Mouse (Mus musculus): ENCODE measurements around the gene Sema6b.

The Sema6b gene

DNA sequence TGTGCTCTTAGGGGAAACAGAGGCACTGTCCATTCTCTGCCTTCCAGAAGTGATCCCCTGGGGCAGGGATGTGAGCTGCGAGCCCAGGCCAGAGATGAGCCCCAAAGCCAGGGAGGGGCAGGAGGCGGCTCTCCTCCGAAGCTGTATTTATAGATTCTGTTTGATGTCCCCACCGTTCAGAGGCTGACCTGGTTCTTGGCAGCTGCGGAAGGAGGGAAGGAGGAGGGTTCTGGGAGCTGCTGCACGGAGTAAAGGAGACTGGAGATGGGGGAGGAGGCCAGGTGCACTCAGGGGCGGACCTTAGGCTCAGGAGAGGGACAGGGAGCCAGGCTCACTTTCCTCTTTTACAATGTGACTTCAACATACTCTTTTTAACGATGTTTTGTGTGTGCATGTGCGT is 6.0 kb upstream of the Sema6b start:
- no peak for DNase-seq (ENCODE audit: low spot score)

DNA sequence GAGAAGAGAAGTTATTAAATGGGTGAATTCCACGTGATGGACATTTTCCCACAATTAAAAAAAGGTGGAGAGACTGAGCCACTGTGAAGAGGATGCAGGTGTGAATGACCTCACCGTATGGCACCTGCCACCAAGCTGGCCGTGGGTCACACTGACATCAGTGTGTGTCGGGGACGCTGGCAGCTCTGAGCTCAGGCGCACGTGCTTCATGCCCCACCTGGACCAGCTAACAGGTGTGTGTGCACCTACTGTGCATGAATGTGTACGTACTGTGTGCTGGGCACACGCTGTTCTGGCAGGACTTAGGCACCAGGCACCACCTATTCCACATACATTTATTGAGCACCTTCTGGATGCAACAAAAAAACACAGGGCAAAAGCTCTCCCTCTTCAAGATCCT is 4.4 kb upstream of the Sema6b start:
- DNase-seq (ENCODE audit: low spot score), result no peak

DNA sequence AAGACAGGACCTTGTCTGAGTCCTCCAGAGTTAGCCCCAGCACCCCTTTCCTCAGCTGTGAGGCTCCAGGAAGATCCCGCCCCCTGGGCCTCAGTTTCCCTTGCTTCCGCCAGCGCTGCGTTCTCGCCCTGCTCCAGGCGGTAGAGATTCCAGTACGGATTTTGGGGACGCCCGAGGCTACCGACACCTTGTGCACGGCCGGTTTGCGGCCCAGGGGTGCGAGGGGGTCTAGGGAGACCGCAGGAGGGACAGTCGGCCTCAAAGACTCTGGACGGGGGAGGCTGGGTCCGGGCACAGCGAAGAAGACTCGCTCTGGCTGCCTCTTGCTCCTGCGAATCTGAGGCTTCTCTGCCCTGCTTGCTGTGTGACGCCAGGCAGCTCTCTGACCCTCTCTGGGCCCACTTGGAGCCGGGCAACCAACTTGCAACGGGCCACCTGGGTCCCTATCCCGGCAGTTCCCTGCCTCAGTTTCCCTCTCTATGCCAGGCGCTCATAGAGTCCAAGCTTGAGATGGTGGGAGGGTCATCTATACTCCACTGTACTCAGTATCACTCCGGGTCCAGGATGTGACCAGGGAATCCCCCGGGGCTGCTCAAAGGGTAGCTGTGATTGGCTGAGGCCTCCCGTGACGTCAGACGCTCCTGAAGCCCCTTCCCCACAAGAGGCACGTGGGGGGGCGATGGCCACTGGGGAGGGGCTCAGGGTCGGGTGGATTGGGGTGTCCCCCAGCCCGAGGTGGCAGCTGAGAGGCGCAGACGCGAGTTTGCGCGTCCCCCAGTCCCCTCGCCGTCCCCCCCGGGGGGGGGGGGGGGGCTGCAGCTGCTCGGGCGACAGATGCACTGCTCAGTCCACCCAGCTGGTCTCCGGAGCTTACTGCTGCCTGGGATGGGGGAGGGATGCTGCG is 1.8 kb upstream of the Sema6b start:
- peak; percentile 49 for DNase-seq (ENCODE audit: low spot score)

DNA sequence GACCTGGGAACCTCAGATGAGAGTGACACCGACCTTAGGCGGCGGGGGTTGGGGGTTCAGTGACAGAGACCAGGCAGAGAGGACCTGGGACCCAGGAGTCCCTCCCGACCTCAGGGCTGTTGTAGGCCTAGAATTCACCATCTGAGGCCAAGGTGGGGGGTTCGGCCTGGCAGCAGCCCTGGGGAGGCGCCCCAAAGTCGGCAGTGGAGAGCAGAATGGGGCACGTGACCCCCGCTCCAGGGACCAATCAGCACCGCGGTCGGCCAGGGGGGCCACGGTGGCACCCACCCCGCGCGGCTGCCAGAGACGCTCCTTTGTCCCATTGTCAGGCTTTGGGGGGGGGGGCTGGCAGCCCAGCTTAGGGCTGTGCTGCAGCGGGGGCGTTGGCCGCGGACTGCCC is 788 bp downstream of the Sema6b start:
- no peak for DNase-seq (ENCODE audit: low spot score)

DNA sequence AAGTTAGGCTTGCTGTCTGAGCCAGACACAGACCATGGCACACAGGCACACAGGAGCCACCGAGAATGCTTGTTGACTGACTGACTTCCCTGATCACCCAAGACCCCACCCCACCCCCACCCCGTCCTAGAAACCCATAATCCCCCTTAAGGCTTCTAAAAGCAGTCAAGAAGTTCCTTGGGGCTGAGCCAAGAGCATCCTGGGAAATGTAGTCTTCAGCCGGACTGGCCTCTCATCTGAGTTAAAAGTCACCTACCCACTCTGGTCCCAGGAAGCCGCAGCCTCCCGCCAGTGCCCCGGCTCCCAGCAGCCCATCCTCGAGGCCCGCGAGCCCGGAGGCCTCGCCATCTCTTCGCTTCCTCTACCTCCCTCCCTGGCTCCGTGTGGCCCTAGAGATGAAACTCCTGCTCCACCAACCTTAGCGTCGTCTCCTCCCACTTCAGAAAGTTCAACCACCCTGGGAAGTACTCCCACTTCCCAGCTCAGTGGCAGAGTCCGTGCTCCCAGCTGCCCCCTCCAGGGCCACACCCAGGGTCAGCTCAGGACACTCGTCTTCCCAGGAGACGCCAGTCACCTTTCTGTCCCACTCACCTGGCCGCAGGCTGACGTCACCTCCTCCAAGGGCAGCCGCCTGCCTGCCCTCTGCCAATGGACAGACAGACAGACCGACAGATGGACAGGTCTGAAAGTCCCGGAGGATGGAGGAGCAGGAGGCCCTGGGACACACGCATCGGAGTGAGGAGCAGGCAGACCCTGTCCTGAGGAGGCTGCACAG is 2.1 kb downstream of the Sema6b start:
- no peak for DNase-seq (ENCODE audit: low spot score)

DNA sequence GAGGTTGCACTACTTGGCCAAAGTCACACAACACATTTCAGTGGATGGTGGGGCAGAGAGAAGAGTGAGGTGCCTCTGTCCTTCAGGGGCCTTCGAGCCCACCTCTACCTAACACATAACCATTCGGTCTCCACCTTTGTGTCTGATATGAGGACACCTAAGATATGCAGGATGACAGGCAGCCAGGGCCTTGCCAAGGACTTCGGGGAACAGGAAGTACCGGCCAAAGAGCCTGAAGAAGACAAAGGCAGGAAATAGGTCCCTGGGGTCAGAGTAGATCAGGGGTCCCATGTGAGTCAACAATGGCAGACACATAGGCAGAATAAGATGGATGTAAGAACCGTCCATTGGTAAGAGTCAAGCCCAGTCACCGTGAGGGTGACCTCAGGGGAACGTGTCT is 3.6 kb downstream of the Sema6b start:
- DNase-seq (ENCODE audit: low spot score), result no peak

DNA sequence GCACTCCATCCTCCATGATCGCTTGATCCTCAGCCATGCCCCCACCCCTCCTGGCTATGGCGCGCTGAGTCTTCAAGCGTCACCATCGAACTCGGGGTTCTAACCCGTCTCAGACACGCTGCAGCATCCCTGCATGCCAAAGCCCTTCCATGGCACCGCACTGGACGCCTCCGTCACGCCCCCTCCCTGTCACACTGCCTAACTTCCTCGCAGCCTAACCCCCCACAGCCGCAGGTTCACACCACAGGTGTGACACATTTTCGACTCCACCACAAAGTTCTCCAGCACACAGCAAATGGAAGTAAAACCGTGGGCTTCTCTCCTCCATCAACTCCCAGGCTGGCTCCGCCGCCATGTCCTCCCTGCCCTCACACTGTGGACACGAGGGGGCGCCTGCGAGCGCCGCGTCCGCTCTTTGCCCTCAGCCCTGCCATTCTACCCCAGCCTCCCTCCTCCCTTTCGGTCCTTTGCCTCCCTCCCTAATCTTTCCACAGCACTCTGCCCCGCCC is 5.6 kb downstream of the Sema6b start:
- DNase-seq (ENCODE audit: low spot score), result peak; percentile 48

DNA sequence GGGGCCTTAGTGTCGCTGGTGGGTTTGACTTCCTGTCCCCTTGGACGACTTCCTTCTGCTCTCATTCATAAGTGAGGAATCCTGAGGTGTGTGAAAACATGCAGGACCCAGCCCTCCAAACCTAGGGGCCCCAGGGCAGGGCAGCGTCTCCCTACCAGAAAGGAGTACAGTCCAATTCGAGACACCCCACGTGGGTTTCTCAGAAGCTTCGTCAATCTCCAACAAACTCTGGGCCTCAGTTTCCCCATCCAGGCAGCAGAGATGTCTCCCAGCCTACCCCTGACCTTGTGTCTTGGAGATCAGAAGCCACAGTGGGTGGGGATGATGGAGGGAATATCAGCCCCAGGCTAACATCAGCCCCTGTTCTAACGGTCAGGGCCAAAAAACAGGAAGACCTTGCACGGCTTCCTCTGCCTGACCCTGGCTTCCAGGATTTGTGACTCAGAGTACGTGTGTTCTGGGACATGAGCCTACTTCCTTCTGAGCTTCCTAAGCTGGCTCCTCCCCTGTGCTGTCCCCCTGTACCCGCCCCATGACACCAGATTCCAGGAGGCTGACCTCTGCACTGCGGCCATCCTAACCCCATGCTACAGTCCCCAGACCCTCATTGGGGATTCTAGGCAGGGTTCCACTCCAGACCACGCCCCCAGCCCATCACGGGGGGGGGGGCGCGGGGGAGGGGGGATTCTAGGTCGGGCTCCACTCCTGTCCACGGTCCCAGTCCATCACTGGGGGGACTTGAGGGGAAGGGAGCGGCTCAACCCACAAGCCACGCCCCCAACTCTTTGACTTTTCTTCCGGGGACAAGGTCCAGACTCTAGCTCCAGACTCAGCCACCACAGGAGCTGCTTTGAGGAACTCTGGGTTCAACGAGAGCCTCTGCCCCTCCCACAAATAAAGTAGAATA is 6.4 kb downstream of the Sema6b start:
- no peak for DNase-seq (ENCODE audit: low spot score)

DNA sequence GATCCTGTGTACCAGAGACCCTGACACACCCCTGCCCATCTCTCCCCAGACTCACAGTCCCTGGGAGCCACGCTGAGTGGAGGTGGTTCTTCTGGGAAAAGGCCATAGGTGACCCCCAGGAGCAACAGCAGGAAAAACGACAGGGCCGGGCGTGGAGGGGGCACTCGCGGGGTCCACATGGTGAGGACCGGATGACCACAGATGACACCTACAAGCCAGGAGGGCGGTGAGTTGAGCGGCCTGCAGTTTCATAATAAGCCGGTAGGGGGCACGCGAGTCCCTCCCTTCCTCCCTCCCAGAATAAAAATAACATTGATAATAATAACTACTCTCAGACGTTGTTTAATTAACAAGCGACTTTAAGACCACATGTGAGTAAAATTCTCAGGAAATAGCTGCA is 7.5 kb downstream of the Sema6b start:
- no peak for DNase-seq (ENCODE audit: low spot score)

DNA sequence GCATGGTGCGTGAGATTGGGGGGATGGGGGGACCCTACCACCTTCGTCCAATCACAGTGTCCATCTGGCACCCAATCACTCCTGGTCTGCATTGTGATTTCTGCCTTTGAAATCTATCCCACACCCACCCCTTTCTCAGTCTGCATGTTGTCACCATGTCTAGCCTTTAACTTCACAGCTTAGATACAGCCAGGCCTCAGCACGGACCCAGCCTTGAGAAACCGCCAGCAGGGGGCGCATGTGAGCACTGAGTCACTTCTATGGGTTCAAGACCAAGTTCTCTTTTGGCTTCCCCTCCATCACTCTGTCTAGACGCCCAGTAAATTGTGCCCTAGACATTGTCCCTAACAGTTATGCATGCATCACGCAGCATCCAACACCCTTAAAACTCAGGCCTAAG is 8.3 kb downstream of the Sema6b start:
- DNase-seq (ENCODE audit: low spot score), result peak; percentile 56

DNA sequence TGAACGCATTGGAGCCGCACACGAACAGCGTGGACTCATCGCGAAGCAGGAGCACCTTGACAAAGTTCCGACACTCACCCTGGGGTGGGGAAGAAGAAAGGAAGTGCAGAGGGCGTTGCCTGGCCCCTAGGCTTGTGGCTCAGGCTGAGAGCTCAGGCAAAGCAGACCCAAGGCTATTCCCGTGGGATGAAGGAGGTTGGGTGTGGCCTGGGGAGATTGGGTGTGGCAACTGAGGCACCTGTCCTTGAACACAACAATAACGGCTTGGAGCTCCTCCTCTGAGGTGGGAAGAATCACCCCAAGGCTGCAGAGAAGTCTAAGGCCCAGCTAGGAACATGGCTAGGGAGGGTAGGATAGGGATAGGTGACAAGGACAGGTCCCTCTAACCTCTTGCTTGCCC is 9.0 kb downstream of the Sema6b start:
- no peak for DNase-seq (ENCODE audit: low spot score)

DNA sequence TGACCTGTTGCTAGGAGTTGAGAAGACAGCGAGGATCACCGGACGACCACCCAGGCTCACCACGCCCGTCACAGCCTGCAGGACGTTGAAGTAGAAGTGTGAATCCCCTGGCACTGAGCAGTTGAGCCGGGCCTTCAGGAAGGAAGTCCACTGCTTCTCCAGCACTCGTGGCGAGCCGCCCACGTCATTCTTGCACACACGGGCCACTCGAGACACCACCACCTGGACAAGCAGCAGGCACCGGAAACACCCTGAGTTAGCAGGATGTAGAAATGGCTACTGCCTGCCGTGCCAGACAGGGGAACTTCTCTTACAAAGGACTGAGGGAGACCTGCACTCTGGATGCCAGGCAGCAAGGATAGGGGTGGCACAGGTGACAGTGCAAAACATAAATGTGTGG is 11.9 kb downstream of the Sema6b start:
- DNase-seq (ENCODE audit: low spot score), result no peak

DNA sequence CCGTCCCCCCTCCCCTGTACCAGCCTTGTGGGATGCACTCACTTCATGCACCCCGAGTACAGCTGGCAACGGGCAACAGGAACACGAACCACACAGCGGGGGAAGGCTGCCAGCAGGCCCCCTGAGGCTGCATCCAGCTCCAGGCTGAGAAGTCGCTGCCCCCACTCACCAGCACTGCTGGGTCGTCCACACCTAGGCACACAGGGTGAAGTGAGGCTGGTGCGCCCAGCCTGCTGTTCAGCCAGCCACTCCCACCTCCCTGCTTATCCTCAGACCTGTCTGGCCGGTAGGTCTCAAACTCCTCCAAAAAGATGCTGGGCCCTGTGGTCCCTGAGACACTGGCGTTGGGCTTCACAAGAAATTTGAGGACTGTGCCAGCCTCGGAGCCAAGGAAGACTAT is 14.0 kb downstream of the Sema6b start:
- no peak for DNase-seq (ENCODE audit: low spot score)

DNA sequence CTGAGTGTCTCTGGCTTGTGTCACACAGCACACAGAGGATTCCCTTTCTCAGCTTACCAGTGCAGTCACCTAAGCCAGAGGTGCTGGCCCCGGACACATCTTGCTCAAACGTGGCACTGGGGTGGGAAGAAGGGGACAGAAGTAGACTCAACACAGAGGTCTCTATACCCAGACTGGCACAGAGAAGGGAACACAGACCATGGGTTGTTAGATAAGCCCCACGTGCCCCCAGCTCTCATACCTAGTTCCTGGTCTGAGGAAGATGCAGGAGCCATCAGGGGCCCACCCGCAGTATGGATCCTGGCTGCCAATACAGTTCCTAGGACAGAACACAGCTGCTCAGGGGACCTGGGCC is 14.9 kb downstream of the Sema6b start:
- DNase-seq (ENCODE audit: low spot score), result no peak

DNA sequence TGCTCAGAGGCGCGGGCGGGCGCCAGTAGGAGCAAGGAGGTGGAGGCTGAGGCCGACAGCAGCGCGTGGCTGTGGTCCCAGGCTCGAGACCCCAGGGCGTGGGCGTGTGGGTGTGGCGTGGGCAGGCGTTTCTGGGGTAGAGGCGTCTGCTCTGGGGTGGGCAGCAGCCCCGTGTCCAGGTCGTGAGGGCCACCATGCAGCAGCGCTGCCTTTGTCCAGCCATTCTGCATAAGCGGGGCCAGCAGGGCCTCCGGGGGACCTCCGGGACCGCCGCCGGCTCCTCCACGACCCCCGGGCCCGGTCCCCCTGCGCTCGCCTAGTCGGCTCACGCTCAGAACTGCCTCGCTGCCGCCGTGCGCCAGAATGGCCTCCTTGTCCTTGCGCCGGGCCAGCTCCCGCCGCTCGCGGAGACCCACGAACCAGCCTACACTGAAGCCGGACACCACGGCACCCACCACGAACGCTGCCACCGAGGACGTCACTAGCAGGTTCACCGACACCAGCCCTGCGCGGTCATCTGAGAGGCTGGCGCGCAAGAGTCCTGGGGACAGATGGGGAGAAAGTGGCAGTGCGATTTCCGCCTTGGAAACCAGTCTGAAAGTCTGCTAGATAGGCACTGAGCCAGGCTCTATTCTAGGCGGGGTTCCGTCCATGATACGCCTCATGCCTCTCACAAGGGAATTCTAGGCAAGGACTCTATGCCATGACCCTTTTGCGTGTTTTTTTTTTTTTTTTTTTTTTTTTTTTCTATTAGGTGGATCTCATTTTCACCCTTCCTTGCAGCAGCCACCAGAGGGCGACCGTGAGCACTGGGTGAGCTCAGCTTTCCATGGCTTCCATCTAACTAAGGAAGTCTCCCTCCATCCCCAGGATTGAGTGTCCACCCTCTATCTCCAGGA is 15.5 kb downstream of the Sema6b start:
- DNase-seq (ENCODE audit: low spot score), result no peak

DNA sequence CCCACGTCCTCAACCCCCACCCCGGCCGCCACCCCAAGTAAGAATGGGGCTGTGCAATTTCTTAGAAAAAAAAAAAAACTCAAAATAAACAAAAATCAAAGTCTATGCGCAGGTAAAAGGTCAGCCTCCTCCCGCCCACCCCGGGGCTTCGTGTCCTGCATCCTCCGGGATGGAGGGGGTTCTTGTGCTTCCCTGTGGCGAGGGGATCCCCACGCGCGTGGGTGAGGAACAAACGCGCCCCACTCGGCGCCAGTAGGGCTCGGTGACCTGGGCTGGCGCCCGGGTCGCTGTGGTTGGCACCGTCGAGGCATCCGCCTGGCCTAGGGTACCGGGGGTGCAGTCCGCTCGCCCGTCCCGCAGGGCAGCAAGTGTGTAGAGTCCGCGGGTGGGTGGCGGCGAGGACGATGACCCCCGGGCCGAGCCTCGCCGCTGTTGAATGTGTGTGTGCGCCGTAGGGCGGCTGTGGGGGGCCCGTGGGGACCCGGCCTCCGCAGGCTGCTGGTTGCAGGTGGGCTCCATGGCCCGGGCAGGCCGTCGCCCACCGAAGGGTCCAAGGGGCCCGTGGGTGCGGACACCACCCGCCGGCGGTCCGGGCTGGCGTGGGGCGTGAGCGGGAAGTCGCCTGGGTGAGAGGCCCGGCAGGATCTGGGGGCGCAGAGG is 16.3 kb downstream of the Sema6b start:
- DNase-seq (ENCODE audit: low spot score), result no peak

DNA sequence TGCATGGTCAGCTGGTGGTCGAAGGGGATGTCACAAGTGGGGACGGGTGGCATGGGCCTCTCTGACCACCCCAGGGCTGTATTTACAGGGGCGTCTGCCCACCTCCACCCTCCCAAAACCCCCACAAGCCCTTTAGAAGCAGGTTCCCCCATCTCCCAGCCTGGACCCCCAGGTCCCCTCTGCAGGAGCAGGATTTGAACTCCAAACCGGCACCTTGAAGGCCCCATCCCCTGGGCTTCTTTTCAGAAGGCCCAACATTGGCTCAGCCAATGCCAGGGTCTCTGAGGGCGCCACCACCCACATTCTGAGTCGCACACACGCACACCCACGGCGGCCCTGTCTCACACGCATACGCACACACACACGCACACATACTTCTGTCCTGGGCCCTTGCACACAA is 17.0 kb downstream of the Sema6b start:
- no peak for DNase-seq (ENCODE audit: low spot score)

DNA sequence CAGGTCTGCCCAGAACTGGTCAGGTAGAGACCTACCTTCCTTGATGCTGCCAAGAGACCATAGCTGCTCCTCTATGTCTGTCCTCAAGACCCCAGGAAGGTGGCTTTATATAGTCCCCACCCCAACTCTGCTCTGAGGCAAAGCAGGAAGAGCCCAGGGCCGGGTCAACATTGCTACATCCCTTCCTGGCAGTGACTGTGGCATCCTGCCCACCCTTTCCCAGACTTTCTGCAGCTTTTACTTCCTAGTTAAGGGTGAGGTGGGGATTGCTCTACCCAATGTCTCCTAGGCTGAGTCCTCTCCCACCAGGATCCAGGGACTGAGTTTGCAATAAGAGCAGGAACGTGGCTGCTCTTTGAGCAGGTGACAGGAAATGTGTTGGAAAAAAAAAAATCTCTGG is 18.3 kb downstream of the Sema6b start, which contains the start of gene Lrg1:
Lrg1 (minus strand) TSS at position 176 of the 400 bp plus-strand sequence.
- DNase-seq (ENCODE audit: low spot score), result no peak

DNA sequence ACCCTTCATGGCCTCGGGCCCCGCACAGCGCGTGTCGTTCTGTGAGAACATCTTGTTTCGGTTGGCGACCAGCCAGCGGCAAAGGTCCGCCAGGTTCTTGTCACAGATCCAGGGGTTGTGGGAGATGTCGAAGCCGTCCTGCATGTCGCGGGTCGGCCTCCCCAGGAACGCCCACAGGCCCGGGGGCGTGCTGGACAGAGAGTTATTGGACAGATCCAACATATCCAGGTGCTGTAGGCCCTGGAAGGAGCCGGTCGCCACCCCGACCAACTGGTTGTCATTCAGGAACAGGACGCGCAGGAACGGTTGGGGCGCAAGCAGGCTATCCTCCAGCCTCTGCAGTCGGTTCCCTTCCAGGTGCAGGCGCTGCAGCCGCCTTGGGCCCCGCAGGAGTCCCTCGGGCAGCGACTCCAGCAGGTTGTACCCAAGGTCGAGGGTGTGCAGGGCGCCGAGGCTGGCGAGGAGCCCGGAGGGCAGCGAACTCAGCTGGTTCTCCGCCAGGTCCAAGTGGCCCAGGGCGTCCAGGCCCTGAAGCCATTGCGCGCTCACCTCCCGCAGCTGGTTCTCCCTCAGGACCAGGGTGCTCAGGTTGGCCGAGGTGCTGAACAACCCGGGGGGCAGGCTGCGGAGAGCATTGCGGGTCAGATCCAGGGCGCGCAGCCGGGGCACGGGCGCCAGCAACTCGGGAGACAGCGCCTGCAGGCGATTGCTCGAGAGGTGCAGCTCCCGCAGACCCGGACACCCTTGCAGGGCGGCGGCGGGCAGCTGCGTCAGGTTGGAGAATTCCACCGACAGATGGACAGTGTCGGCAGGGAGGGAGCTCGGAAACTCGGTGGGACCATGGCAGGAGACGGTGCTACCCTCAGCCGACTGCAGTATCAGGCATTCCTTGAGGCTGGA is 19.9 kb downstream of the Sema6b start:
- peak; percentile 86 for DNase-seq (ENCODE audit: low spot score)
